Mouse (Mus musculus) embryo, embryonic 10.5 days (tissue): ENCODE measurements at regions not wholly inside any gene's neighbourhood (a gene's known extent, or its start where the extent isn't known, plus 50 kb on each side); places are given as distances from the start of the nearest gene placed in this dataset.

Experiments
- DNase-seq: peaks from one replicate; pipeline ENCODE4 v3.0.0-alpha.2; 2015; ENCODE audit warnings: low spot score

DNA sequence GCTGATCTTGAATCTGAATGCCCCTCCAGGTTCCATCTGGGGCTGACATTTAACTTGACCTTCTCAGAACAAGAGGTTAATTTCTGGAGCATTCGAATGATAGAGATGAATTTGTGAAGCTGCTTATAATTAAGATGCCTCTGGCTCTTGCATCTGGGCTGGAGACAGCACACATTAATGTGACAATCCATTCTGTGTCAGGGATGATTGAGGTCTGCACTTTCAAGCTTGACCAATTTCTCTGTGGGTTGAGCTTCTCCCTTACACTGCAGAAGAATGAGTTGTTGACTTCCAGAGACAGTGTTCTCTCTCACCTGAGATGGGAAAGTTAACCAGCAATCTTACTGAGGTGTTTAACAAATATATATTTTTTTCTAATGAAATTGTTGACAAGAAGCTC, 541.8 kb downstream of the Edem1 start:
- no peak for DNase-seq

DNA sequence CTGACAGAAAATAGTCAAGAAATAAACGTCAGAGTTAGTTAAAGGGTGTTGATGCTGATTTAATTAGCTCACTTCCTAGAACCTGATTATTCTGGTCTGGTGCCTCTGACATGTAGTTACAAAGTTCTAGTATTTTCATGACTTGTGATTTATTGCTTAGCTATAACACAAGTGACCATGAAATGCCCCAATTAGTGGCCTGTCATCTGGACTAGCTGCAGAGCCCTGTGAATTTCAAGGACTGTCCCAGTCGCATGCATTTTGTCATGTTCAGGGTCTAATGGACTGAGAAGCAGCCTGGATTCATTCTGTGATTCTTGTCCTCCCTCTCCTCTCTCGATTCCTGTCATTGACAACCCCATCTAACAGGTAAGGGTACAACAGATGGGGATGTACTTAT, 543.5 kb downstream of the Edem1 start:
- DNase-seq, result peak; percentile 11

DNA sequence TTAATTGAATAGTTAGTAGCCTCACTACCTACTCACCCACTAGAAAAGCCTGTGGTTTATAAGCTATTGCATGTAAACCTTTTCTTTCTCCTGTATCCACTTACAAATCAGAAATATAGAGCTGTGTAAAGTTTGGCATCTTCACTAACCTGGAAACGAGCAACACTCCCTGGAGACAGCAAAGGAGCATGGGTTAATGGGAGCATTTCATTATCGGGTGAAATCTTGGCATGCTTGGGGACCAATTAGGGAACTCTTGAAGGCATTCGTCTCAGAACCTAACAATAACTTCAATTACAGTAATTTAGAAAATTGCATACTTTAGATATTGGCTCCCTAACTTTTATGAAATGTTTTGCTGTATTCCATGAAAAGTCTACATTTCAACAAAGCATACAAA, 558.8 kb downstream of the Edem1 start:
- DNase-seq, result no peak

DNA sequence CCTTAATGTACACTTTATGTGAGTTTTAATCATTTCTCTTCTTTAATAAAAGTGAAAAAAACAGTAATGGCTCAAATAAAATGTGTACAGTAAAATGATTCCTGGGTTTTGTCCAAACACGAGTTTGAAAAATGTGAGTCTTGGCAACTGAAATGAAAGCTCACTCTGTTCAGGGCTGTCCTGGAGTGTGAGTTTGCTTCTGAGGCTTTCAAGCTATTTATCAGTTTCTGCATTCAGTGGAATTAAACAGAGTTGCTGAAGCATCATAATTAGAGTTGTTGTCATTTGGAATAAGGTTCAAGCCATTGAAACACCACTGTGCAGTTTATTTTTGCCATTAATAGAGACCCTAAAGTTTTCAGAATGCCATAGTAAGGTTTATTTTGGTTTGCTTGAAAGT, 561.3 kb downstream of the Edem1 start:
- DNase-seq, result no peak

DNA sequence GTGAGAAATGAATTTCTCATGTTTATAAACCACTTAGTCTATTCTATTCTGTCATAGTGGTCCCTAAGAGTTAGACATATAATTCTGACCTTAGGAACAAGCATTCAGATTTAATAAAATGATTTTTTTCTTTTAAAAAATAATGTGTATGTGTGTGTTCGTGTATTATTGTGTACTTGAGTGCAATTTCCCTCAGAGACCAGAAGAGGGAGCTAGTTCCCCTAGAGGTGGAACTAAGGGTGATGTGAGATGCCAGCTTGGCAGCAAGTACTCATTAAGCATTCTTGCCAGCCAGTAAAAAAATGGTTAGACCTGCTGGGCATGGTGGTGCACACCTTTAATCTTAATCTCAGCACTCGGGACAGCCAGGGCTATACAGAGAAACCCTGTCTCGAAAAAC, 570.2 kb downstream of the Edem1 start:
- DNase-seq, result peak; percentile 35

DNA sequence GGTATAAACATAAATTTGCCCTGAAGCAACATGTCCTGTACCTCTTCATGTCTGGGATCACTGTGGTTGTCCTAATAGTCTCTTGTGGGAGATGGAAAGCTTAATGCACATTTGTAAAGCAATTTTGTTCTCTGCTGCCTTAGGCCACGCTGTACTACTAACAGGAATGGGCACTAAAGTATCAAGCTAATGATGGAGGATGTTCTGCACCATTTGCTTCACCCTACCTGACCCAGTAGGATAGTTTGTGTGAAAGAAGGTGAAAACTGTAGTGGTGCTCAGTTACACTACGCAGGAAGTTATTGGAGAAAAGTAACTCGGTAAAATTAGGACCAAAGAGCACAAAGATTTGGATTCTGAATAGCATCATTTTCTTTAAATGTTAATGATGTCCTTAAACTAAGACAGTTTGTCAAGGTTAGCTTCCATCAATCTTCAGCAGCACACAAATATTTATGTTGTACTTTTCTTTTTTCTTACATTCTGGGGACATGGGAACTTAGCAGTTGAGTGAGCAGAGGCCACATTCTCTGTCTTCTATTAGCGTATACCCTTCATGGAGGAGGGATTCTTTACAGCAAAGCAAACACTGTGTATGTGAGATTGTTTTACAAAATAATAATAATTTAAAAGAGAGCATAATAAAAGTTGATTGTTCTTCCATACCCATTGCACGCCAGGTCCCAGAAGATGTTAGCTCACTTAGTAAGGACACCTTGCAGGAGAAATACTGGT, 591.2 kb downstream of the Edem1 start:
- DNase-seq, result no peak

DNA sequence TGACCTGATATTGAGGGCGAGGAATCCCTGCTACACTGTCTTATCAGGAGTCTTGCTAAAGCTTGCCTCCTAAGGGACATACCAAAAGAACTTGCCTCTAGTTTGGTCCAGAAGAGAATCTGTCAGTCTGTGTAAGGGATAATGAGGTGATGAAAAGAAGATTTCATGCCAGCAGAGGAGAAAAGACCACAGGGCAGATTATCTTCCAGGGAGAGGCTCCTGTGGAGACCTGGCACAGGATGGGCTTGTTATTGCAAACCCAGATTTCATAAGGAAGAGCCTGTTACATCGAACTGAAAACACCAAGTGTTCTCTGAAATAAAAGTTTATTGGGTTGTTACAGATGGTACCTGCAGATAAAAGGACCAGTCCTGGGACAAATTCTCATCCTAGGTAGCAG, 605.2 kb downstream of the Edem1 start:
- DNase-seq, result no peak
